Mouse (Mus musculus): ENCODE data around the gene Dgkd.

GRCm38 (mm10) chr1:87828185-87828584 is 24.9 kb upstream of the Dgkd start:
- TF ChIP-seq CTCF (IDR thresholded peaks at IDR 0.05; ENCODE audit: low read depth) (no peak), EP300 (IDR thresholded peaks at IDR 0.05; ENCODE audit: low read depth) (no peak; the same call in 1 of the 2 replicates)

Measured in liver, postnatal 0 days (tissue).